Mouse (Mus musculus) forebrain, embryonic 10.5 days (tissue): Measurements from ENCODE around the gene Neto2. TPM values are rescaled to one million over a fixed set of nuclear protein-coding genes. Genes with fewer than 3 reads are reported as not detected.

Source experiments
- DNase-seq: peaks from one replicate; pipeline ENCODE4 v3.0.0-alpha.2; 2017; ENCODE audit warnings: low spot score; ENCODE audit errors: extremely low spot score
- H3K27ac ChIP-seq: fragments of 300-500 bp; sonication (generic); 2 replicates; pipeline ENCODE4 v1.5.1; 2016; ENCODE audit warnings: mild to moderate bottlenecking
- H3K27me3 ChIP-seq: fragments of 300-500 bp; sonication (generic); 2 replicates; pipeline ENCODE4 v1.6.1; 2016; ENCODE audit warnings: mild to moderate bottlenecking; ENCODE audit not compliant: poor library complexity, severe bottlenecking
- H3K36me3 ChIP-seq: fragments of 300-500 bp; sonication (generic); replicated peaks from 2 replicates; pipeline ENCODE4 v1.6.1; 2016; ENCODE audit warnings: mild to moderate bottlenecking, moderate library complexity
- H3K4me1 ChIP-seq: fragments of 300-500 bp; sonication (generic); 2 replicates; pipeline ENCODE4 v1.6.1; 2016
- H3K4me3 ChIP-seq: fragments of 300-500 bp; sonication (generic); 2 replicates; pipeline ENCODE4 v1.5.1; 2016; ENCODE audit warnings: mild to moderate bottlenecking, moderate library complexity
- H3K9me3 ChIP-seq: fragments of 300-500 bp; sonication (generic); 2 replicates; pipeline ENCODE4 v1.6.1; 2016; ENCODE audit warnings: mild to moderate bottlenecking, moderate library complexity
- WGBS: fragments of 180-500 bp; shearing (Covaris S2); methylation state at CpG from one replicate; pipeline ENCODE4 v1.1.7; 2016; 5-methylcytosine and 5-hydroxymethylcytosine counted together
- microRNA-seq: library from miRNA; unstranded; fragments of <30 nt; microRNA quantifications from one replicate; pipeline ENCODE4, GENCODE M21; 2017
- polyA plus RNA-seq: library from polyadenylated mRNA; unstranded; fragments of >200 nt; fragmentation: Nextera tagmentation; extraction: Ambion mirVana; gene quantifications from 2 replicates; pipeline ENCODE4 v1.2.1, GENCODE M21; 2016

The Neto2 gene
- polyA plus RNA-seq, 1 experiment from 2014 or later = 17.4 TPM

GRCm38 (mm10) chr8:85595391-85595790, 105.3 kb downstream of the Neto2 start:
- H3K4me3 ChIP-seq = no peak overlapping the region
- H3K27ac ChIP-seq = no peak overlapping the region
- H3K9me3 ChIP-seq = no peaks in the 10 kb centered on the region
- H3K4me1 ChIP-seq = peaks cover 11% of the 10 kb centered on the region
- DNase-seq = no peak
- no peaks in the 10 kb centered on the region for H3K27me3 ChIP-seq
- WGBS = 80% methylated on average over 6 of the region's 6 CpGs
- no peaks in the 10 kb centered on the region for H3K36me3 ChIP-seq

- Histone ChIP-seq H3K4me3 (no peak overlapping the region), H3K27me3 (no peaks in the 10 kb centered on the region), H3K4me1 (peaks cover 11% of the 10 kb centered on the region), H3K9me3 (no peaks in the 10 kb centered on the region), H3K27ac (no peak overlapping the region), H3K36me3 (no peaks in the 10 kb centered on the region)
- WGBS = 49% methylated on average over 3 of the region's 3 CpGs
- DNase-seq = no peak
These were observed 105.7 kb downstream of the Neto2 start for GRCm38 (mm10) chr8:85594983-85595382.

GRCm38 (mm10) chr8:85593324-85593723, 107.4 kb downstream of the Neto2 start:
- H3K27ac ChIP-seq = no peak overlapping the region
- H3K36me3 ChIP-seq = no peaks in the 10 kb centered on the region
- H3K4me3 ChIP-seq = no peak overlapping the region
- 85% methylated on average over 3 of the region's 3 CpGs for WGBS
- no peaks in the 10 kb centered on the region for H3K27me3 ChIP-seq
- no peak for DNase-seq
- peaks cover 11% of the 10 kb centered on the region for H3K4me1 ChIP-seq
- H3K9me3 ChIP-seq = no peaks in the 10 kb centered on the region

GRCm38 (mm10) chr8:85591532-85591931, 109.2 kb downstream of the Neto2 start:
- Histone ChIP-seq H3K4me1 (peaks cover 11% of the 10 kb centered on the region), H3K27me3 (no peaks in the 10 kb centered on the region), H3K27ac (no peak overlapping the region), H3K4me3 (no peak overlapping the region), H3K9me3 (no peaks in the 10 kb centered on the region), H3K36me3 (no peaks in the 10 kb centered on the region)
- no peak for DNase-seq
- WGBS = 86% methylated on average over 1 of the region's 1 CpGs

- WGBS = 90% methylated on average over 1 of the region's 1 CpGs
- no peaks in the 10 kb centered on the region for H3K27me3 ChIP-seq
- no peaks in the 10 kb centered on the region for H3K9me3 ChIP-seq
- peaks cover 6% of the 10 kb centered on the region for H3K4me1 ChIP-seq
- no peak overlapping the region for H3K27ac ChIP-seq
- H3K4me3 ChIP-seq = no peak overlapping the region
- no peaks in the 10 kb centered on the region for H3K36me3 ChIP-seq
- DNase-seq = no peak
These were observed 110.5 kb downstream of the Neto2 start for GRCm38 (mm10) chr8:85590258-85590657.

- Histone ChIP-seq H3K36me3 (no peaks in the 10 kb centered on the region), H3K4me3 (no peak overlapping the region), H3K9me3 (no peaks in the 10 kb centered on the region), H3K27me3 (no peaks in the 10 kb centered on the region), H3K4me1 (no peaks in the 10 kb centered on the region), H3K27ac (no peak overlapping the region)
- no peak for DNase-seq
- 85% methylated on average over 2 of the region's 2 CpGs for WGBS
These were observed 112.1 kb downstream of the Neto2 start for GRCm38 (mm10) chr8:85588596-85588995.

Small RNA genes lying within 50 kb of the gene (microRNA-seq; reads per million reads assigned to microRNA genes)
- gene Mir8109 = not detected

Other genes starting within 250 kb of the Neto2 start
- 32.2 and 33.3 TPM in 2 replicates for gene Gpt2, start 208.3 kb downstream of the Neto2 start, polyA plus RNA-seq
- 206 and 218 TPM in 2 replicates for gene Dnaja2, start 145.6 kb downstream of the Neto2 start, polyA plus RNA-seq
- gene Itfg1, start 140.0 kb upstream of the Neto2 start, polyA plus RNA-seq = 58.4 and 58.8 TPM in 2 replicates
- gene Phkb, start 140.0 kb upstream of the Neto2 start, polyA plus RNA-seq = 49.1 and 52.7 TPM in 2 replicates